Mouse (Mus musculus) kidney, postnatal 0 days (tissue): ENCODE results near the gene H2-D1. TPM values are rescaled to one million over a fixed set of nuclear protein-coding genes. Genes with fewer than 3 reads are reported as not detected.

Experiments
- ATAC-seq: fragments of 200-750 bp; cut with Nextera tagmentation; replicated peaks from 2 replicates; pipeline ENCODE4 v1.8.0; 2017; ENCODE audit warnings: low read depth, moderate number of reproducible peaks, moderate TSS enrichment, moderate library complexity; ENCODE audit not compliant: low FRiP score
- DNase-seq: peaks from one replicate; pipeline ENCODE4 v3.0.0-alpha.2; 2016; ENCODE audit warnings: low spot score
- H3K27ac ChIP-seq: fragments of 300-500 bp; sonication (generic); 2 replicates; pipeline ENCODE4 v1.5.1; 2014; ENCODE audit warnings: mild to moderate bottlenecking
- H3K27me3 ChIP-seq: fragments of 300-500 bp; sonication (generic); 2 replicates; pipeline ENCODE4 v1.6.1; 2014; ENCODE audit warnings: low read length, mixed read lengths; ENCODE audit not compliant: insufficient read depth
- H3K36me3 ChIP-seq: fragments of 300-500 bp; sonication (generic); 2 replicates; pipeline ENCODE4 v1.6.1; 2014; ENCODE audit warnings: low read length, mixed read lengths; ENCODE audit not compliant: insufficient read depth
- H3K4me1 ChIP-seq: fragments of 300-500 bp; sonication (generic); replicated peaks from 2 replicates; pipeline ENCODE4 v1.6.1; 2014; ENCODE audit warnings: antibody characterized with exemption, low read length, mixed read lengths; ENCODE audit not compliant: insufficient read depth
- H3K4me2 ChIP-seq: fragments of 300-500 bp; sonication (generic); 2 replicates; pipeline ENCODE4 v1.6.1; 2014; ENCODE audit warnings: mild to moderate bottlenecking, low read length, moderate library complexity, mixed read lengths
- H3K4me3 ChIP-seq: fragments of 300-500 bp; sonication (generic); replicated peaks from 2 replicates; pipeline ENCODE4 v1.5.1; 2014; ENCODE audit warnings: low read depth, low read length
- H3K9ac ChIP-seq: fragments of 300-500 bp; sonication (generic); 2 replicates; pipeline ENCODE4 v1.6.1; 2014; ENCODE audit warnings: low read depth, low read length
- H3K9me3 ChIP-seq: fragments of 300-500 bp; sonication (generic); replicated peaks from 2 replicates; pipeline ENCODE4 v1.6.1; 2016; ENCODE audit warnings: low read length, inconsistent platforms, mixed read lengths
- CTCF ChIP-seq: IDR thresholded peaks from 2 replicates; pipeline ENCODE4 v1.5.1; 2016; ENCODE audit warnings: antibody characterized with exemption, low read depth, mild to moderate bottlenecking, moderate library complexity
- WGBS: fragments of 180-500 bp; shearing (Covaris S2); extraction: QIAGEN DNeasy Blood & Tissue Kit; methylation state at CpG from one replicate; pipeline ENCODE4 v1.1.7; 2014; 5-methylcytosine and 5-hydroxymethylcytosine counted together
- polyA plus RNA-seq: library from polyadenylated mRNA; unstranded; fragments of >200 nt; fragmentation: Nextera tagmentation; extraction: Ambion mirVana; gene quantifications from 2 replicates; pipeline ENCODE4 v1.2.1, GENCODE M21; 2015

H2-D1 gene
- polyA plus RNA-seq, 1 experiment from 2014 or later, result 111 TPM

DNA sequence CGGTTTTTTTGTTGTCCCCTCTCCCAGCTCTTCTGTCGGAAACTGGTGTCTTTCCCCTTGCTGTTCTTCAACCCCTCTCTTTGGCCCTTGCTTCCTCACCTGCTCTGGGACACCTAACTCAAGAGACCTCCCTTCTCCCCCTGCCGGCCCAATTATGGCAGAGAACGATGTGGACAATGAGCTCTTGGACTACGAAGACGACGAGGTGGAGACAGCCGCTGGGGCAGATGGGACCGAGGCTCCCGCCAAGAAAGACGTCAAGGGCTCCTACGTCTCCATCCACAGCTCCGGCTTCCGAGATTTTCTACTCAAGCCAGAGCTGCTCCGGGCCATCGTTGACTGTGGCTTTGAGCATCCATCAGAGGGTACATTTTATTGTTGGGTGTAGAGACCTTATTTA, 19.4 kb upstream of the H2-D1 start:
- WGBS, result 2% methylated on average over 16 of the region's 16 CpGs
- H3K27ac ChIP-seq, result peak overlapping the region; percentile 100
- H3K9me3 ChIP-seq, result no peaks in the 10 kb centered on the region
- H3K4me2 ChIP-seq, result peak overlapping the region; percentile 84
- no peaks in the 10 kb centered on the region for H3K27me3 ChIP-seq
- peak overlapping the region; percentile 97 for H3K4me3 ChIP-seq
- peaks cover 25% of the 10 kb centered on the region for H3K4me1 ChIP-seq
- DNase-seq (peak; percentile 76), ATAC-seq (no peak)
- TF ChIP-seq CTCF, result peak; percentile 42
- peak overlapping the region; percentile 100 for H3K9ac ChIP-seq
- peaks cover 34% of the 10 kb centered on the region for H3K36me3 ChIP-seq

DNA sequence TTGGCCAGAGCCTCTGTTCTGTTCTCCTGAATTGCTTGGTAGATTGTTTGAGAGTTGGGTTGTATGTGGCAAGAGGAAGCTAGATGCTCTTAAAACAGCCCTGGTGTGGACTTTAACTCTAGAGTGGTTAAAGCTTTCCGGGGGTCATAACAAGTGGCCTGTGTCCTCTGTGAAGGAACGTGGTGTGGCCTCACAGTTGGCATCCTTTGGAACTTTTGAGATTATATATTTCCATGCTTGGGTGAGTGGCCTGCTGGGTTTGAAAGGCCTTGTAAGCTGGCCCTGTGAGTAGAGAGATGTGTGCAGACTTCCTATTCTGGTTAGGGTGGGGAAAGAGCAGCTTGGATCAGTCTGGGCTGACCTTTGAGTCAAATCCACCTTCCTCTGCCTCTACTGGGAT, 17.5 kb upstream of the H2-D1 start:
- DNase-seq (no peak), ATAC-seq (no peak)
- H3K9me3 ChIP-seq, result no peaks in the 10 kb centered on the region
- H3K36me3 ChIP-seq, result peaks cover 51% of the 10 kb centered on the region
- H3K4me2 ChIP-seq, result peak overlapping the region; percentile 84
- no peak for TF ChIP-seq CTCF
- peaks cover 25% of the 10 kb centered on the region for H3K4me1 ChIP-seq
- 32% methylated on average over 2 of the region's 2 CpGs for WGBS
- 0 out of 2 replicates have a peak overlapping the region, but pooled peaks have one; percentile 100 for H3K9ac ChIP-seq
- H3K27ac ChIP-seq, result peak overlapping the region; percentile 100; the same call in 1 of the 2 replicates
- H3K27me3 ChIP-seq, result no peaks in the 10 kb centered on the region
- H3K4me3 ChIP-seq, result no peak overlapping the region

DNA sequence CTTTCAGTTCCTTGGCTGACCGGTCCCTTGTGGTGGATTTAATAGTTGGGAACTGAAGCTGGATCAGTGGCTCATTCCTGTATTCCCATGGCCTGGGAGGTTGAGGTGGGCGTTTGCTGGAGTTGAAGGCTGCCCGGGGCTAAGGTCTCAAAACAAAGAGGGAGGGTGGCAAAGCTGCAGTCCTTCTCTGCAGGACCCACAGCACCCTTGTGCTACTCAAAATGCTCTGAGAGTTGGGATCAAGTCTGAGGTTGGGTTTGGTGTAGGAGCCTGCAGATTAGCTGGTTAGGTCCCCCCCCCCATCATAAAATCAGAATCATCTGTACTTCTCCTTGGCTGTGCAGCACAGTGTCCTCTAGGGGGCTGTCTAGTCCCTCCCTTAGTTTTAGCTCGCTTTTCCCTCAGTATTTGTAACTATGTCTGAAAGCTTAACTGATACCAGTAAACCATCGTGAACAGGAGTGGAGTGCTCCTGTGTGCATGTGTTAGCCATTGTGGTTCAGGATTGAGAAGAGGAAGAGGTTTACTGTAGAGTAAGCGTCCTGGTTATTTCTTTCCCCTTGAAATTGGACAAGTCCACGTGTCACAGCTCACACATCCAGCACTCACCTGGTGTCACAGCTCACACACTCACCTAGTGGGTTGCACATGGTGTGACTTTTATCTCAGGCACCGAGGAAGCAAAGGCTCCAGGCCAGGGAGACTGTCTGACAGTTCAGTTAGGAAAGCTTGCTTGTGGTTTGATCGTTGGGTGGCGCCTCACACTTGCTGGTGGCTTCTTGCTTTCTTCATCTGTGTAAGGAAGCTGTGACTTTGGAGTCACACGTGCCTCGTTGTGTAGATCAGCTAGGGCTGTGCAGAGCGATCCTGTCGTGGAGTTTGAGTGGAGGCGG, 16.6 kb upstream of the H2-D1 start:
- Histone ChIP-seq H3K36me3 (peaks cover 61% of the 10 kb centered on the region), H3K4me2 (peak overlapping the region; percentile 9; the same call in 1 of the 2 replicates), H3K9me3 (no peaks in the 10 kb centered on the region), H3K4me3 (no peak overlapping the region), H3K27me3 (no peaks in the 10 kb centered on the region), H3K27ac (no peak overlapping the region; the same call in 1 of the 2 replicates), H3K4me1 (peaks cover 17% of the 10 kb centered on the region), H3K9ac (no peak overlapping the region)
- 66% methylated on average over 15 of the region's 15 CpGs for WGBS
- ATAC-seq, result no peak
- peak; percentile 81 for DNase-seq
- TF ChIP-seq CTCF, result peak; percentile 70

DNA sequence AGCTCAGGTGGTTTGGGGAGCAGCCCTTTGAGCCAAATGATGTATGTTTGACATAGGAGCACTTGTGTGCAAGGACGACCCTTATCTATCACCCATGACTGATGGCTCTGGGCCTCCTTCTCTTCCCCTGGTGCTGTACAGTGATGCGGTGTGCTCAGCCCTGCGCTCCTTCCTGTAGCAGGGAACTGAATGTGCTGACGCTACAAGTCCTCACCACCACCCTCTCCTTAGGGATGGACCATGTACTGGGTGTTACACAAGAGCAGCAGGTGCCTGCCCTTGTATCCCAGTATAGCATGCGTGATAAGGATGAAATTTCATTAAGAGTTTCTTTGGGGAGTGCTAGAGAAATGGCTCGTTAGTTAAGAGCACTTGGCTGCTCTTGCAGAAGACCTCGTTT, 15.4 kb upstream of the H2-D1 start:
- 0 out of 2 replicates have a peak overlapping the region, but pooled peaks have one; percentile 2 for H3K9ac ChIP-seq
- no peaks in the 10 kb centered on the region for H3K27me3 ChIP-seq
- no peak overlapping the region for H3K27ac ChIP-seq
- H3K4me2 ChIP-seq, result no peak overlapping the region
- no peak for TF ChIP-seq CTCF
- H3K4me1 ChIP-seq, result peaks cover 16% of the 10 kb centered on the region
- ATAC-seq, result no peak
- 68% methylated on average over 7 of the region's 7 CpGs for WGBS
- DNase-seq, result no peak
- H3K4me3 ChIP-seq, result no peak overlapping the region
- H3K36me3 ChIP-seq, result peaks cover 69% of the 10 kb centered on the region
- H3K9me3 ChIP-seq, result no peaks in the 10 kb centered on the region

DNA sequence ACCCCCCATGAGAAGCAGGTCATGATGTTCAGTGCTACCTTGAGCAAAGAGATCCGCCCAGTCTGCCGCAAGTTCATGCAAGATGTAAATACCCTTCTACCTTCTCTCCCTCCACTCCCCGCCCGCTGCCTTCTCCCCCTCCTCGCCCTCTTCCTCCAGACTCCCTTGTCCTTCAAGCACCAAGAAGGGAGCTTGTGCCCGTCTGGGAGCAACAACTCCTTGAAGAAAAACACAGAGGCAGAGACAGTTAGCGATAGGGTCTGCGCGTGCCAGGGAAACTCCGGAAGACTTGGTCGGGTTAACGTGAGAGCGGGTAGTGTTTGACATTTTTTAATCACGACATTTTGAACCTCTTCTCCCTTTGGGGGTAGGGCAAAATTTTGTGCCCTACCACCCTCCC, 13.5 kb upstream of the H2-D1 start:
- no peak overlapping the region for H3K9ac ChIP-seq
- H3K27me3 ChIP-seq, result no peaks in the 10 kb centered on the region
- no peak overlapping the region for H3K27ac ChIP-seq
- ATAC-seq (no peak), DNase-seq (no peak)
- H3K9me3 ChIP-seq, result no peaks in the 10 kb centered on the region
- TF ChIP-seq CTCF, result no peak
- 75% methylated on average over 14 of the region's 14 CpGs for WGBS
- H3K4me2 ChIP-seq, result no peak overlapping the region
- peaks cover 11% of the 10 kb centered on the region; the same call in 1 of the 2 replicates for H3K4me1 ChIP-seq
- no peak overlapping the region for H3K4me3 ChIP-seq
- H3K36me3 ChIP-seq, result peaks cover 86% of the 10 kb centered on the region

DNA sequence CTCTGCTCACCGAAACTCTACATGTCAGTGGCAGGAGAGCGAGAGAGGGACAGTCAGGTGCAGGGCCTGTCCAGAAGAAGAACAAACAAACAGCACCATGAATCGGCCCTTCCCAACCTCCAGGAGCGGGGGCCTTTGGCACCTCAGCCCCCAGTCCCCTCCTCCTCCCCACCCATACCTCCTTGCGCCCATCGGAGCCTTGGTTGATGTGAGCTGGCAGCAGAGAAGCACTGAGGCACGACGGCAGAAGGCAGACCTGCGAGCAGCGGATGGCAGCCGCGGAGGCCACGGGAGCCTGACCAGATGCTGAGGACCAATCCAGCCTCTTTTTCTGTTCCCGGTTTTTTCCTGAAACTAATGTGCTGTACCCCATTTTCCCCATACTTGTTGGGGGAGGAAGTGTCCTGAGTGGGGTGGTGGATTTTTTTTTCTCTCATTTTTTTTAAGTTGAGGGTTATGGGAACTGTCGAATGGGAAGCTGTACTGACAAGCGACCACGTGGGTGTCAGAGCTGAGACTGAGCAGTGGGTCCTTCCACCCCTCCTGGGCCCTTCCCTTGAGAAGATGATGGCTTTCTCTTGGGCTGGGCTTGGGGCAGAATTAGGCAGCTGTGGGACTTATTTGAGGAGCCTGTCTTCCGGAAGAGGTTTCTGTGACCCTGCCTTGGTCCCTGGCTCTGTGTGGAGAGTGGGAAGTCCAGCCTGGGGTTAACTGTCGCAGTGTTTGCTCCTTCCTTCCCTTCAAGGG, 12.9 kb upstream of the H2-D1 start:
- no peaks in the 10 kb centered on the region for H3K9me3 ChIP-seq
- ATAC-seq (no peak), DNase-seq (no peak)
- no peak overlapping the region for H3K27ac ChIP-seq
- whole genome bisulfite sequencing, result 55% methylated on average over 19 of the region's 19 CpGs
- no peak for TF ChIP-seq CTCF
- peaks cover 5% of the 10 kb centered on the region; the same call in 1 of the 2 replicates for H3K4me1 ChIP-seq
- 0 out of 2 replicates have a peak overlapping the region, but pooled peaks have one; percentile 27 for H3K9ac ChIP-seq
- H3K4me3 ChIP-seq, result no peak overlapping the region
- H3K27me3 ChIP-seq, result no peaks in the 10 kb centered on the region
- H3K36me3 ChIP-seq, result peaks cover 80% of the 10 kb centered on the region
- H3K4me2 ChIP-seq, result no peak overlapping the region
